Mouse (Mus musculus): ENCODE results near the gene Cep55. TPM values are rescaled to one million over a fixed set of nuclear protein-coding genes. Genes with fewer than 3 reads are reported as not detected.

Cep55 gene
- polyA plus RNA-seq, 1 experiment from 2014 or later: 1.9 TPM

GRCm38 (mm10) chr19:38064051-38064450, 9.2 kb downstream of the Cep55 start:
- no peaks in the 10 kb centered on the region for H3K27me3 ChIP-seq (replicated peaks; ENCODE audit: insufficient read depth, low read length)
- TF ChIP-seq CTCF (IDR thresholded peaks at IDR 0.05) (no peak), EP300 (IDR thresholded peaks at IDR 0.05) (no peak)
- ATAC-seq (no peak), DNase-seq (ENCODE audit: low spot score) (no peak)
- no peak overlapping the region for H3K27ac ChIP-seq (ENCODE audit: low read length)
- 91% methylated on average over 1 of the region's 1 CpGs for WGBS
- H3K9me3 ChIP-seq (ENCODE audit: low read length): no peaks in the 10 kb centered on the region
- no peak overlapping the region for H3K4me3 ChIP-seq (ENCODE audit: low read depth, low read length)
- H3K4me1 ChIP-seq (ENCODE audit: insufficient read depth, low read depth, low read length): no peaks in the 10 kb centered on the region
- H3K9ac ChIP-seq (replicated peaks; ENCODE audit: low read depth): no peak overlapping the region
- H3K36me3 ChIP-seq (ENCODE audit: insufficient read depth, low read length): no peaks in the 10 kb centered on the region
- H3K4me2 ChIP-seq (replicated peaks; ENCODE audit: low read depth, low read length): no peak overlapping the region

GRCm38 (mm10) chr19:38073226-38073625, 18.4 kb downstream of the Cep55 start:
- H3K9me3 ChIP-seq (ENCODE audit: low read length): no peaks in the 10 kb centered on the region
- H3K4me2 ChIP-seq (replicated peaks; ENCODE audit: low read depth, low read length): no peak overlapping the region
- peaks cover 6% of the 10 kb centered on the region; the same call in 1 of the 2 replicates for H3K36me3 ChIP-seq (ENCODE audit: insufficient read depth, low read length)
- no peaks in the 10 kb centered on the region for H3K4me1 ChIP-seq (ENCODE audit: insufficient read depth, low read depth, low read length)
- no peak overlapping the region for H3K27ac ChIP-seq (ENCODE audit: low read length)
- no peaks in the 10 kb centered on the region for H3K27me3 ChIP-seq (replicated peaks; ENCODE audit: insufficient read depth, low read length)
- no peak overlapping the region for H3K9ac ChIP-seq (replicated peaks; ENCODE audit: low read depth)
- DNase-seq (ENCODE audit: low spot score) (no peak), ATAC-seq (no peak)
- 92% methylated on average over 5 of the region's 5 CpGs for WGBS
- no peak overlapping the region for H3K4me3 ChIP-seq (ENCODE audit: low read depth, low read length)
- TF ChIP-seq EP300 (IDR thresholded peaks at IDR 0.05): no peak
- TF ChIP-seq CTCF (IDR thresholded peaks at IDR 0.05): no peak

DNA sequence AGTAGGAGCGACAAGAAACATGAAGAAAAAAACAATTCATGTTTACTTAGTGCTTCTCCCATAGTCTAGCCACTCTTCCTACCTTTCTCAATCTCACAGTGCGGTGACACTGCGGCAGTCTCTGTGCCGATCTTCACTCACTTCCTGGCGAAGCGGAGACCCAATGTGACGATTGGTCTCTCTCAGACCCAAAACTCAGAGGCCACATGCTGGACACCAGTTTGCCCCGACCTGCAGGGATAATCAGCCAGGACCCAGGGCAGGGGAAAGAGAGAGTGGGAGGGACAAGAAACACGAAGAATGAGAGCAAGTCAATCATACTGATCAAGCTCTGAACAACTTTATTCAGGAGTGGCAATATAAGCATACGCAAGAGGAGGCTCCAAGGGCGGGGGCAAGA, 20.2 kb downstream of the Cep55 start:
- Histone ChIP-seq H3K4me1 (ENCODE audit: insufficient read depth, low read depth, low read length) (no peaks in the 10 kb centered on the region), H3K9ac (replicated peaks; ENCODE audit: low read depth) (no peak overlapping the region), H3K4me3 (ENCODE audit: low read depth, low read length) (no peak overlapping the region), H3K27ac (ENCODE audit: low read length) (no peak overlapping the region), H3K4me2 (replicated peaks; ENCODE audit: low read depth, low read length) (no peak overlapping the region), H3K9me3 (ENCODE audit: low read length) (no peaks in the 10 kb centered on the region), H3K36me3 (ENCODE audit: insufficient read depth, low read length) (peaks cover 6% of the 10 kb centered on the region; the same call in 1 of the 2 replicates), H3K27me3 (replicated peaks; ENCODE audit: insufficient read depth, low read length) (no peaks in the 10 kb centered on the region)
- no peak for TF ChIP-seq EP300 (IDR thresholded peaks at IDR 0.05)
- TF ChIP-seq CTCF (IDR thresholded peaks at IDR 0.05): no peak
- DNase-seq (ENCODE audit: low spot score) (no peak), ATAC-seq (no peak)
- WGBS: 79% methylated on average over 11 of the region's 11 CpGs

- H3K36me3 ChIP-seq (ENCODE audit: insufficient read depth, low read length): peaks cover 6% of the 10 kb centered on the region; the same call in 1 of the 2 replicates
- ATAC-seq: no peak
- H3K4me2 ChIP-seq (replicated peaks; ENCODE audit: low read depth, low read length): no peak overlapping the region
- 53% methylated on average over 2 of the region's 2 CpGs for WGBS
- H3K4me3 ChIP-seq (ENCODE audit: low read depth, low read length): no peak overlapping the region
- peak; percentile 44 for TF ChIP-seq CTCF (IDR thresholded peaks at IDR 0.05)
- no peak for TF ChIP-seq EP300 (IDR thresholded peaks at IDR 0.05)
- no peak overlapping the region for H3K27ac ChIP-seq (ENCODE audit: low read length)
- H3K9ac ChIP-seq (replicated peaks; ENCODE audit: low read depth): no peak overlapping the region
- H3K9me3 ChIP-seq (ENCODE audit: low read length): no peaks in the 10 kb centered on the region
- no peaks in the 10 kb centered on the region for H3K27me3 ChIP-seq (replicated peaks; ENCODE audit: insufficient read depth, low read length)
- H3K4me1 ChIP-seq (ENCODE audit: insufficient read depth, low read depth, low read length): no peaks in the 10 kb centered on the region
- no peak for DNase-seq (ENCODE audit: low spot score)
Measured at GRCm38 (mm10) chr19:38076251-38076650, 21.4 kb downstream of the Cep55 start.

GRCm38 (mm10) chr19:38077851-38078540, 23.2 kb downstream of the Cep55 start:
- no peak overlapping the region for H3K4me3 ChIP-seq (ENCODE audit: low read depth, low read length)
- H3K36me3 ChIP-seq (ENCODE audit: insufficient read depth, low read length): peaks cover 5% of the 10 kb centered on the region; the same call in 1 of the 2 replicates
- ATAC-seq: no peak
- H3K27ac ChIP-seq (ENCODE audit: low read length): no peak overlapping the region
- no peak overlapping the region for H3K4me2 ChIP-seq (replicated peaks; ENCODE audit: low read depth, low read length)
- no peaks in the 10 kb centered on the region for H3K27me3 ChIP-seq (replicated peaks; ENCODE audit: insufficient read depth, low read length)
- DNase-seq (ENCODE audit: low spot score): no peak
- H3K9me3 ChIP-seq (ENCODE audit: low read length): no peaks in the 10 kb centered on the region
- H3K9ac ChIP-seq (replicated peaks; ENCODE audit: low read depth): no peak overlapping the region
- no peak for TF ChIP-seq EP300 (IDR thresholded peaks at IDR 0.05)
- TF ChIP-seq CTCF (IDR thresholded peaks at IDR 0.05): no peak
- no peaks in the 10 kb centered on the region for H3K4me1 ChIP-seq (ENCODE audit: insufficient read depth, low read depth, low read length)
- 57% methylated on average over 3 of the region's 3 CpGs for WGBS

- no peak overlapping the region for H3K4me3 ChIP-seq (ENCODE audit: low read depth, low read length)
- DNase-seq (ENCODE audit: low spot score): no peak
- no peaks in the 10 kb centered on the region for H3K36me3 ChIP-seq (ENCODE audit: insufficient read depth, low read length)
- no peaks in the 10 kb centered on the region for H3K4me1 ChIP-seq (ENCODE audit: insufficient read depth, low read depth, low read length)
- H3K27ac ChIP-seq (ENCODE audit: low read length): no peak overlapping the region
- no peak for ATAC-seq
- H3K9ac ChIP-seq (replicated peaks; ENCODE audit: low read depth): no peak overlapping the region
- no peak overlapping the region for H3K4me2 ChIP-seq (replicated peaks; ENCODE audit: low read depth, low read length)
- H3K27me3 ChIP-seq (replicated peaks; ENCODE audit: insufficient read depth, low read length): no peaks in the 10 kb centered on the region
- WGBS: 57% methylated on average over 3 of the region's 3 CpGs
- TF ChIP-seq EP300 (IDR thresholded peaks at IDR 0.05): no peak
- no peak for TF ChIP-seq CTCF (IDR thresholded peaks at IDR 0.05)
- no peaks in the 10 kb centered on the region for H3K9me3 ChIP-seq (ENCODE audit: low read length)
Measured at GRCm38 (mm10) chr19:38081361-38081760, 26.6 kb downstream of the Cep55 start.
